Mouse (Mus musculus) liver, embryonic 15.5 days (tissue): ENCODE data around the gene Gm20517. TPM values are rescaled to one million over a fixed set of nuclear protein-coding genes. Genes with fewer than 3 reads are reported as not detected.
A peak's percentile ranks its signal among the peaks of the same experiment; 100 is the strongest.
"Not testable (repeated sequence)": the region's sequence is repeated elsewhere in the genome, so short reads cannot be mapped to it uniquely, and the experiment has no call there.

Experiments
- ATAC-seq: fragments of 200-750 bp; cut with Nextera tagmentation; 2 replicates; pipeline ENCODE4 v1.8.0; 2017; ENCODE audit warnings: moderate number of reproducible peaks, mild to moderate bottlenecking, moderate library complexity; ENCODE audit not compliant: insufficient read depth
- H3K27ac ChIP-seq: fragments of 300-500 bp; sonication (generic); replicated peaks from 2 replicates; pipeline ENCODE4 v1.5.1; 2015; ENCODE audit warnings: mild to moderate bottlenecking, inconsistent platforms
- H3K27me3 ChIP-seq: fragments of 300-500 bp; sonication (generic); 2 replicates; pipeline ENCODE4 v1.6.1; 2015; ENCODE audit warnings: mild to moderate bottlenecking, inconsistent platforms
- H3K36me3 ChIP-seq: fragments of 300-500 bp; sonication (generic); replicated peaks from 2 replicates; pipeline ENCODE4 v1.6.1; 2015; ENCODE audit warnings: moderate library complexity, mild to moderate bottlenecking, inconsistent platforms
- H3K4me1 ChIP-seq: fragments of 300-500 bp; sonication (generic); replicated peaks from 2 replicates; pipeline ENCODE4 v1.6.1; 2015; ENCODE audit warnings: inconsistent platforms
- H3K4me2 ChIP-seq: fragments of 300-500 bp; sonication (generic); 2 replicates; pipeline ENCODE4 v1.6.1; 2015; ENCODE audit warnings: moderate library complexity, mild to moderate bottlenecking, inconsistent platforms
- H3K4me3 ChIP-seq: fragments of 300-500 bp; sonication (generic); replicated peaks from 2 replicates; pipeline ENCODE4 v1.5.1; 2015; ENCODE audit warnings: mild to moderate bottlenecking, inconsistent platforms
- H3K9ac ChIP-seq: fragments of 300-500 bp; sonication (generic); 2 replicates; pipeline ENCODE4 v1.6.1; 2015; ENCODE audit warnings: moderate library complexity, mild to moderate bottlenecking, inconsistent platforms
- H3K9me3 ChIP-seq: fragments of 300-500 bp; sonication (generic); replicated peaks from 2 replicates; pipeline ENCODE4 v1.6.1; 2016; ENCODE audit warnings: inconsistent platforms
- WGBS: fragments of 180-500 bp; shearing (Covaris S2); methylation state at CpG from one replicate; pipeline ENCODE4 v1.1.7; 2015; ENCODE audit warnings: mixed read lengths; ENCODE audit not compliant: insufficient replicate concordance; 5-methylcytosine and 5-hydroxymethylcytosine counted together
- polyA plus RNA-seq: library from polyadenylated mRNA; unstranded; fragments of >200 nt; fragmentation: Nextera tagmentation; extraction: Ambion mirVana; gene quantifications from 2 replicates; pipeline ENCODE4 v1.2.1, GENCODE M21; 2015

Gm20517 gene
- polyA plus RNA-seq, 1 experiment from 2014 or later: 2.4 TPM

DNA sequence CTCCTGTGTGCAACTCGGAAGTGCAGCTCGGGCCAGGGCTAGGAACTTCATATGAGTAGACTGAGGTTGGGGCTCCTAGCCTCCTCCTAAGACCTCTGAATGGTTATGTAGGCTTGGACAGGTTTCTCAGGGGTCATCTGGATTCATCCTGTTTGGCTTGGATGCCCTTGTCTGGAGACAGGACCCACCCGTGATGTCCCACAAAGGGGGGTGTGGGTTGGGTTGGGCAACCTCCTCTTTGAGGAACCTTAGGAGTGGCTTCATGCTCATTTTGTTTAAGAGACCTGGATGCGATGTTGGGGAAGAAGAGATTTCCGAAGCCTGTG lies 14.6 kb upstream of the Gm20517 start:
- WGBS: 36% methylated on average over 5 of the region's 5 CpGs
- no peaks in the 10 kb centered on the region for H3K9me3 ChIP-seq
- H3K36me3 ChIP-seq: peaks cover 71% of the 10 kb centered on the region
- peak overlapping the region; percentile 83 for H3K4me2 ChIP-seq
- ATAC-seq: no peak
- H3K27ac ChIP-seq: peak overlapping the region; percentile 96
- H3K4me1 ChIP-seq: peaks cover 86% of the 10 kb centered on the region
- H3K4me3 ChIP-seq: peak overlapping the region; percentile 90
- H3K9ac ChIP-seq: peak overlapping the region; percentile 95
- H3K27me3 ChIP-seq: no peaks in the 10 kb centered on the region

DNA sequence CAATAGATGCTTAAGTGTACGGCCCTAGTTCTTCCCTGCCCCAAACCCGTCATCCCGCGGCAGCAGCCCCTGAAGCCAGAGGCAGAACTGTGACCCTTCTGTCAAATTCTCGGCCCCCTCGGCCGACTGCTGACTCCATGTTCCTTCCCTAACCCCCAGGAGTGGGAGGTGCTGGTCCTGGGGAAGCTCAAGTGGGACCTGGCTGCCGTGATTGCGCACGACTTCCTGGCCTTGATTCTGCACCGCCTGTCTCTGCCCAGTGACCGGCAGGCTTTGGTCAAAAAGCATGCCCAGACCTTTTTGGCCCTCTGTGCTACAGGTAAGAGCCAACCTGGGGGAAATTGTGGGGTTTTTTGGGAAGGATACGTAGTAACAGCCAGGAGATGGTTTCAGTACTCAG lies 14.1 kb upstream of the Gm20517 start:
- Histone ChIP-seq H3K9me3 (no peaks in the 10 kb centered on the region), H3K9ac (peak overlapping the region; percentile 95), H3K4me3 (peak overlapping the region; percentile 90), H3K27ac (peak overlapping the region; percentile 96), H3K4me1 (peaks cover 86% of the 10 kb centered on the region), H3K4me2 (peak overlapping the region; percentile 83), H3K36me3 (peaks cover 75% of the 10 kb centered on the region), H3K27me3 (no peaks in the 10 kb centered on the region)
- no peak for ATAC-seq
- 57% methylated on average over 13 of the region's 13 CpGs for WGBS

DNA sequence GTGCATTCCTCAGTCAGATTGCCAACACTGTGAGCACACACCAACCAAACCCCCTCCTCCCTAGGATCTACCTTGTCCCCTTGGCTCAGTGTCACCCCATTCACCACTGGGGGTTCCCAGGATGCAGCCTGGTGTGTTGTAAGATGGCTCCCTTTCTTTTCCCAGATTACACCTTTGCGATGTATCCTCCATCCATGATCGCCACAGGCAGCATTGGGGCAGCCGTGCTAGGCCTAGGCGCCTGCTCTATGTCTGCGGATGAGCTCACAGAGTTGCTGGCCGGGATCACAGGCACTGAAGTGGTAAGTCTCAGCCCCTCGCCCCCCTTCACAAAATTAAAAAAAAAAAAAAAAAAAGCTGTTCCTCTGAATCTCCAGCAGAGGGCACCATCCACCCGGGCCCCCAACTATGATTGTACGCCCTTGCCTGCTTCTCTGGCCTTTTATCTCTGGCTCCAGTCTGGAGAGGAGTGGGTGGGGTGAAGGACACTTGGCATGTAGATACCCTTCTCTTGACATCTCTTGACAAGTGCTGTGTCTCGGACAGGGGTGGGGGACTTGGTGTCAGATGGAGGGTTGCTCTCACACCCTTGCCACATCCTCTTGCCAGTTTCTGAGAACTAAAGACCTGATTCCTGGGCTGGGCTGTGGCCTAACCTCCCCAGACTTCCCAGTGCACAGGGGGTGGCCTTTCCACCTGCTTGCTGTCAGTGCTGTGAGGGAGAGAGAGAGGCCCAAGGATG lies 13.4 kb upstream of the Gm20517 start:
- Histone ChIP-seq H3K4me2 (peak overlapping the region; percentile 83), H3K9me3 (no peaks in the 10 kb centered on the region), H3K9ac (peak overlapping the region; percentile 95), H3K27ac (peak overlapping the region; percentile 96), H3K36me3 (peaks cover 83% of the 10 kb centered on the region), H3K27me3 (no peaks in the 10 kb centered on the region), H3K4me3 (peak overlapping the region; percentile 90), H3K4me1 (peaks cover 79% of the 10 kb centered on the region)
- peak; percentile 62 for ATAC-seq
- whole genome bisulfite sequencing: 22% methylated on average over 10 of the region's 10 CpGs

DNA sequence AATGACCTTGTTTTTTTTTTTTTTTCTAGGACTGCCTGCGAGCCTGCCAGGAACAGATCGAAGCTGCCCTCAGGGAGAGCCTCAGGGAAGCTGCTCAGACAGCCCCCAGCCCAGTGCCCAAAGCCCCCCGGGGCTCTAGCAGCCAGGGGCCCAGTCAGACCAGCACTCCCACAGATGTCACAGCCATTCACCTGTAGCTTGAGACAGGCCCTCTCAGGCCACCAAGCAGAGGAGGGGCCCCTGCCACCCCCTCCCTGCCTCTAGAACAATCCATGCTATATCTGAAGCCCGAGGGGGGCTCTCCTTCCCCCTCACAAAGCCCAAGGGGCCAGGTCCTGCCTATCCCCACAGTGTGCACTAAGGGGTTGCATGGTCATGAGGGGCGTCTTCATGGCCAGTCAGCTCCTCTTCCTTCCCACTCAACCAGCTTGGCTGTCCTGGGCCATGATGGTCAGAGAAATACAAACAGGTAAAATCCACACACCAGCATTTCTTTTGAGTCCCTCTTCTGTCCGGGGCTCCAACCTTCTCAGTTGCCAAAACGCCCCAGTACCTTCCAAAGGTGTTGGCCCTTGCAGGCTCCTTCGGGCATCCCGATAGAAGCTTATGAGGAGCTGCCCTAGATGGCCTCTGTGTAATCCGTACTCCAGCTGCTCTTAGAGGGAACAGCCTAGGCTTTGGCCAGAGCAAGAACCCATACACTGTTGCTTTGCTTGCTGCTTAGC lies 12.6 kb upstream of the Gm20517 start:
- peak overlapping the region; percentile 90 for H3K4me3 ChIP-seq
- H3K36me3 ChIP-seq: peaks cover 88% of the 10 kb centered on the region
- peak overlapping the region; percentile 96 for H3K27ac ChIP-seq
- H3K27me3 ChIP-seq, ATAC-seq, H3K9me3 ChIP-seq: not testable (repeated sequence)
- peaks cover 77% of the 10 kb centered on the region for H3K4me1 ChIP-seq
- peak overlapping the region; percentile 95 for H3K9ac ChIP-seq
- 55% methylated on average over 10 of the region's 10 CpGs for WGBS
- peak overlapping the region; percentile 83 for H3K4me2 ChIP-seq

DNA sequence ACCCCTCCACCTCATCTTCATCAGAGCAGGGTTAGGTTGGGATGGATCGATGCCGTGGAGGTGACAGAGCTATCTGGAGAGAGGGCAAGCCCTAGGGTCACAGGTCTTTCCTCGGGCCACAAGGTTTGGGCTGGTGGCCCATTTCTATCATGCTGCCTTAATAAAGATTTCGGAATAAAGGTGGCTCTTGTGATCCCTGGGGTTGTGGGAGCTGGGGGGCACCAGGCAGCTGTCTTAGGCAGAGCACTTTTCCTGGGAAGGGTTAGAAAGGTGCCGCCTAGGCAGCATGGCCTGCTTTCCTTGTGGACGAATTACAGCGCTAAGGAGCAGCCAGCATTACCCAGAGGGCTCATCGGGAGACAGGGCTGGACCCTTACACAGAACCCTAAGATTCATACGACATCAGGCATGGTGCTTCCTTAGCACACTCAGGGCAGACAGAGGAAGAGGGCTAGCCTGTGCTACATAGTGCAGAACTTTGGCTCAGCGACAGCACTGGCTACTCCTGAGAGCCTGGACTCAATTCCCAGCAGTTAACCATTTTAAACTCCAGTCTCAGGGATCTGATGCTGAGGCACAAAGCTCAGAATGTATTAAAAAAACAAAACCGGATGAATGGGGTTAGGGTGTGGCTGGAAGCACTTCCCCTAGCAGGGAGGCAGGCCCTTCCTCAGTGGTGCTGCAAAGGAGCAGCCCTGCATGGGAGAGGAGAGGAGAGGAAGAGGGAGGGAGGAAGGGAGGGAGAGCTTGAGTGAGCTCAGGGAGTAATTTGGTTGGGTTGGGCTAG lies 11.7 kb upstream of the Gm20517 start:
- WGBS: 58% methylated on average over 11 of the region's 11 CpGs
- ATAC-seq: no peak
- Histone ChIP-seq H3K4me1 (peaks cover 75% of the 10 kb centered on the region), H3K9ac (0 out of 2 replicates have a peak overlapping the region, but pooled peaks have one; percentile 33), H3K27me3 (no peaks in the 10 kb centered on the region), H3K4me3 (no peak overlapping the region), H3K9me3 (no peaks in the 10 kb centered on the region), H3K36me3 (peaks cover 97% of the 10 kb centered on the region), H3K4me2 (peak overlapping the region; percentile 83; the same call in 1 of the 2 replicates), H3K27ac (peak overlapping the region; percentile 96)

DNA sequence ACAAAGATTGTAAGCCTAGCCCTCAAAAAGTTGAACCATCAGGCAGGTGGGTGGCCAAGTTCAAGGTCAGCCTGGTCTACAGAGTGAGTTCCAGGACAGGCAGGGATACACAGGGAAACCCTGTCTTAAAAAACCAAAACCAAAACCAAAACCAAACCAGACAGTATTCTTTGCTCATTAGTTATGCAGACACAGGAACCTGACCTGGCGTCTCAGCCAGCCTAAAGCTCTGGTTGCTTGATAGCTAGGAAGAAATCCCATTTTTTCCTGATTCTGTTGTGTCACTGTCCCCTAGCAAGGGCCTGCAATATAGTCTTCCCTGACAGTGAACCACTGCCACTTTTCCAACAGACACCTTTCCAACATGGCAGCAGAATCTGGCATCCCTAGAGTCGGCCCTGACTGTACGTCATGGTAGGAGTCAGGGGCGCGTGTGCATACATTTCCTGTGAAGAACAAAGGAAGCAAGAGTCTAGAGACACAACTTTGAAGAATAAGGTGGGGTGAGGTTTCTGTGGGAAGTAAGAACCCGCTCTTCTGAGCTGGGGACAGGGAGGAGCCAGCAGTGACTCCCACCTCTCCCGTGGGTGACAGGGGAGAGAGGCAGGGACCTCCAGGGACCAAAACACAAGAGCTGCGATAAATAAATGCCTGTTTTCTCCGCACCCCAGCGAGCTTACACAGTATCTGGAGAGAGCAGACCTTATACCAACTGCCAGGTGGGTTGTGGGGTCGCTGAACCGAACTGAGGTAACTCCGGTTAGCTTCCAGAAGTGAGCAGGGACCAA lies 10.6 kb upstream of the Gm20517 start:
- H3K4me2 ChIP-seq: no peak overlapping the region
- no peaks in the 10 kb centered on the region for H3K27me3 ChIP-seq
- H3K9me3 ChIP-seq: no peaks in the 10 kb centered on the region
- no peak overlapping the region for H3K4me3 ChIP-seq
- 82% methylated on average over 13 of the region's 13 CpGs for WGBS
- no peak overlapping the region for H3K9ac ChIP-seq
- H3K4me1 ChIP-seq: peaks cover 64% of the 10 kb centered on the region
- peak overlapping the region; percentile 96 for H3K27ac ChIP-seq
- peaks cover 97% of the 10 kb centered on the region for H3K36me3 ChIP-seq
- no peak for ATAC-seq

DNA sequence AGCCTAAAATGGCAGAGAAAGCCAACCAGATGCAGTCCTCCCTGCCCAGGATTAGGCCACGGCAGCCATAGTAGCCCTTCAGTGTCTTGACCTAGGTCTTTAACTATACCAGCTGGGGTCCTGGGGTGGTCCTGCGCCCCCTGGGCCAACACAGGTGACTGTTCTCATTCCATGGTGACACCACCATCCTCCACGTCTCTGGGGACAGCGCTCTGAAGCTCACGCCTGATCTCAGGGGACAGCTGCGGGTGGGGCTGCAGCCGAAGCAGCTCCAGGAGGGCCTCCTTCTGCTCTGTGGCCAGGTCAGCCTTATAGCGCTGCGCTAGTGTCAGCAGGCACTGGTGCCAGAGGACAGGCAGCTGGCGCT lies 10.0 kb upstream of the Gm20517 start:
- peaks cover 58% of the 10 kb centered on the region for H3K4me1 ChIP-seq
- 90% methylated on average over 10 of the region's 10 CpGs for WGBS

DNA sequence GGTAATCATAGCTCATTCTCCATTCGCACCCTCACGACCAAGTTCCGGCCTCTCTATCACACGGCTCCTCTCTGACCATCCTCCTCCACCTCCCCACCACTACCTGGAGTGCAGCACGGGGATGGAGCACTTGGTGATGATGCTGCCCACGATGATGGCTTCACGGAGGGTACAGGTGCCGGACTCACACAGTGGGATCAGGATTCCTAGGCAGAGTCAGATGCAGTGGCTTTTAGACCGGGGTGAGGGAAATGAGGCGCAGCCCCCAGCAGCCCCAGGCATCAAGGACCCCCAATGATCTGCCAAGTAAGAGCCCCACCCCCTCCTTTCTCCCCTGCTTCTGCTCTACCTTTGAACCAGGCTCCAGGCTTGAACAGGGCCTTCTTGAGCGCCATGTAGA lies 9.1 kb upstream of the Gm20517 start:
- H3K4me1 ChIP-seq: peaks cover 52% of the 10 kb centered on the region
- ATAC-seq: no peak
- no peak overlapping the region for H3K27ac ChIP-seq
- H3K9me3 ChIP-seq: no peaks in the 10 kb centered on the region
- no peak overlapping the region for H3K4me3 ChIP-seq
- peaks cover 97% of the 10 kb centered on the region for H3K36me3 ChIP-seq
- 91% methylated on average over 11 of the region's 11 CpGs for WGBS
- no peaks in the 10 kb centered on the region for H3K27me3 ChIP-seq
- H3K9ac ChIP-seq: no peak overlapping the region
- H3K4me2 ChIP-seq: no peak overlapping the region

More for the DNA sequence above, 10.0 kb upstream of the Gm20517 start:
- H3K36me3 ChIP-seq: peaks cover 97% of the 10 kb centered on the region
- ATAC-seq: no peak
- no peaks in the 10 kb centered on the region for H3K27me3 ChIP-seq
- no peak overlapping the region for H3K4me2 ChIP-seq
- peak overlapping the region; percentile 96 for H3K27ac ChIP-seq
- no peaks in the 10 kb centered on the region for H3K9me3 ChIP-seq
- no peak overlapping the region for H3K4me3 ChIP-seq
- no peak overlapping the region for H3K9ac ChIP-seq

DNA sequence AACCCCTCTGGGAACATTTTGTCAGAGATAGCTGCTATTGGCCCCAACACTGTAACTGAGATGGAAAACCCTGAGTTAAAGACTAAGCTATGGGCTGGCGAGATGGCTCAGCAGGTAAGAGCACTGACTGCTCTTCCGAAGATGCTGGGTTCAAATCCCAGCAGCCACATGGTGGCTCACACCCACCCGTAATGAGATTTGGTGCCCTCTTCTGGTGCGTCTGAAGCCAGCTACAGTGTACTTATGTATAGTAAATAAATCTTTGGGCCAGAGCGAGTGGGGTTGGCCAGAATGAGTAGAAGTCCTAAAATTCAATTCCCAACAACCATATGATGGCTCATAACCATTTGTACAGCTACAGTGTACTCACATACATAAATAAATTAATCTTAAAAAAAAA lies 5.2 kb upstream of the Gm20517 start:
- H3K9me3 ChIP-seq: no peaks in the 10 kb centered on the region
- no peak overlapping the region for H3K4me3 ChIP-seq
- no peak overlapping the region for H3K27ac ChIP-seq
- no peak overlapping the region for H3K9ac ChIP-seq
- H3K4me1 ChIP-seq: peaks cover 43% of the 10 kb centered on the region
- H3K36me3 ChIP-seq: peaks cover 78% of the 10 kb centered on the region
- no peaks in the 10 kb centered on the region for H3K27me3 ChIP-seq
- ATAC-seq: no peak
- WGBS: 68% methylated on average over 5 of the region's 5 CpGs
- H3K4me2 ChIP-seq: no peak overlapping the region

DNA sequence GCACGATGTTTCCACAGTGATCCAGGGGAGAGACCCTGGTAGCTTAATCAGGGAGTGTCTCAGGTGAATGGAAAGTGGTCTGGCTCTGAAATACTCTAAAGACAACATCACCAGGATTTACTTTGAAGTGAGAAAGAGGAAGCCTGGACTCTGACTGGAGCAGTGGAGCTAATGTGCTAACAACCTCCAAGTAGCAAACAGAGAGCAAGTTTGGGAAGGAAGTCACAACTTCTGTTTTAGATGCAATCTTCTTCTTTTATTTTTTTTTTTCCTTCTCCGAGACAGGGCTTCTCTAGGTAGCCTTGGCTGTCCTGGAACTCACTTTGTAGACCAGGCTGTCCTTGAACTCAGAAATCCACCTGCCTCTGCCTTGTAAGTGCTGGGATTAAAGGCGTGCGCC lies 2.2 kb upstream of the Gm20517 start:
- peaks cover 57% of the 10 kb centered on the region for H3K4me1 ChIP-seq
- no peak overlapping the region for H3K9ac ChIP-seq
- H3K4me2 ChIP-seq: peak overlapping the region; percentile 90
- peaks cover 63% of the 10 kb centered on the region for H3K36me3 ChIP-seq
- H3K27ac ChIP-seq: peak overlapping the region; percentile 90
- ATAC-seq: no peak
- no peaks in the 10 kb centered on the region for H3K9me3 ChIP-seq
- H3K4me3 ChIP-seq: peak overlapping the region; percentile 92
- WGBS: 70% methylated on average over 4 of the region's 4 CpGs
- H3K27me3 ChIP-seq: no peaks in the 10 kb centered on the region
